Mouse (Mus musculus) thymus, postnatal 0 days (tissue): Measurements from ENCODE around the gene Usp18. TPM values are rescaled to one million over a fixed set of nuclear protein-coding genes. Genes with fewer than 3 reads are reported as not detected.

ENCODE experiments used
- DNase-seq: peaks from one replicate; pipeline ENCODE4 v3.0.0-alpha.2; 2015; ENCODE audit warnings: low spot score
- polyA plus RNA-seq: library from polyadenylated mRNA; unstranded; fragments of >200 nt; fragmentation: Nextera tagmentation; extraction: Ambion mirVana; gene quantifications from 2 replicates; pipeline ENCODE4 v1.2.1, GENCODE M21; 2015

Usp18 gene
- polyA plus RNA-seq, 1 experiment from 2014 or later, result 48.3 TPM

DNA sequence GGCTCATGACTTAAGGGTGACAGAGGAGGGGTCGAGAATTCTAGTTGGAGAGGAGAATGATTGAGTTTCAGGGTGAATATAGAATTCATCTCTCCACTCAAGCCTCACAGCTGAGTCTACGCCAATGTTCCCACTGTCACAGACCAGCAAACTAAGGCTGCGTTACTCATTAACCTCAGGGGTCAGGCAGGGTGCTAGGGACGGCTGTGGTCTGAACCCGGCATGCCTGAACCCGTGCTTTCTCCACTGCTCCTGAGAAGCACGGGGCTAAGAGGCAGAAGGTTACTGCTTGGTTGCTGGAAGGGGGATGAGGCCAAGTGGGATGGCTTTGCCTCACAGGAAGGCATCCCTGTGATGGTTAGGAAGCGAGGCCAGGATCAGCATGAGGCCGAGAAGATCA is 54.8 kb downstream of the Usp18 start:
- DNase-seq, result no peak

DNA sequence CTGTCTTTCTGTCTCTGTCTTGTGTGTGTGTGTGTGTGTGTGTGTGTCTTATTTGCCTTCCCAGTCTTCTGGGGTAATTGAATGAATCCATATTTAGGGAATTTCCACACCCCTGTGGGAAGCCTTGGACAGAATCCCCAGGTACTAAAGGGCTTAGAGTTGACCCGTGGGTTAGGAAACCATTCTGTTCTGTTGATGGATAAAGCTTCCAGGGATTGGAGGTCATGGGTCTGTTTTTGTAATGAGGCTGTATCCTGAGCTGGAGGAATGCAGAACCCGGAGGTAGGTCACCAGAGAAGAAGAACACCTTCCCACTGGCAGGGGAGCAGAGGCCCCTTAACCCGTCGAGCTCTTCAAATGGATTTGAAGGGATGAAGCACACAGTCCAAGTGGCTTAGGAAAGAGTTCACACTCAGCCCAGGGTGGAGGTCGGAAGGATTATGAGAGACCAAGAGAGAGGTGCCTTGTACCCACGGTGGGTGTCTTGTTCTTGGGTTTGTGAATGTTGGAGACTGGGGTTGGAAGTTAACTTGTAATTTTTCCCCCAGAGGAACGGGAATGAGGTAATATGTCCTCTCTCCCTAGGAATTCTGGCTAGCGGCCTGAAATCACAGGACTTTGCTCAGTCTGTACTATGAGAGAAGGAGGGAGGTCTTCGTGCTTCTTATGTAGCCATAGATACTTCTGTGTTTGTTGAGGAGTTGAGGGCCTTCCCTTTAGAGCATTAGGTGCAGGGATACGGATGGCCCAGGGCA is 57.9 kb downstream of the Usp18 start:
- no peak for DNase-seq

DNA sequence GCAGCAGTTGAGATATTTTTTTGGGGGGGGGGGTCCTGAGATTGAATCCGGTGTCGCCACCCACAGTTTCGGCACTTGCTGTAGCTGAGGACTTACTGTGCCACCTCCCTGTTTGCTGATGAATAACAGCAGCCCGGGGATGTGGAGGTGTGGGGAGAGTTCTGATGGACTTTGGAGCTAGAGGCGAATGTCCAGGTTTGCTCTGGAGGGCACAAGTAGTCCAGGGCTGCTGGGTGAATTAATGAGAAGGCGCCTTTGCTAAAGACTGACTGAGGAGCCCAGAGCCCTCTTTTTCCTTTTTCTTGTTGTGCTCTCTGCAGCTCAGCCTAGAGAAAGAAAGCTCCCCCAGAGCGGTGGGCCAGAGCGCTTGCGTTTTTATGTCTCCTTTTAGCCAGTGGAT is 58.9 kb downstream of the Usp18 start:
- DNase-seq, result no peak

DNA sequence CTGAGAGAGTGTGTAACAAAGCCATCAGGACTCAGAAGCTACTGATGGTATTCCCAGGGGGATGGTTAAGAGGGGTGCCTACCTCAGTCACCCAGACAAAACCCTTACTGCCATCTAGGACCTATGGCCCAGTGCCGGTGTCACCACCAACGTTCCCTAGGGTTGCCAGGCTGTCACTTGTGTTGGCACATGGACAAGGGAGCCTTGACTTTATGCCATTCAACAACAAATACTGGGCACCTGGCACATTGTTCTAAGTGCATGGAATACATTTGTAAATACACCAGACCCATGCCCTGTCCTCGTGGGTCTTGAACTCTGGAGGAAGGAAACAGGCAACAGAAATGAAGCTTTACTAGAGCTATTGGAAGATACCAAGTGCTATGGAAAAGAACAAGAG is 59.9 kb downstream of the Usp18 start:
- DNase-seq, result no peak

GRCm38 (mm10) chr6:121310984-121311383 is 65.3 kb downstream of the Usp18 start:
- no peak for DNase-seq

DNA sequence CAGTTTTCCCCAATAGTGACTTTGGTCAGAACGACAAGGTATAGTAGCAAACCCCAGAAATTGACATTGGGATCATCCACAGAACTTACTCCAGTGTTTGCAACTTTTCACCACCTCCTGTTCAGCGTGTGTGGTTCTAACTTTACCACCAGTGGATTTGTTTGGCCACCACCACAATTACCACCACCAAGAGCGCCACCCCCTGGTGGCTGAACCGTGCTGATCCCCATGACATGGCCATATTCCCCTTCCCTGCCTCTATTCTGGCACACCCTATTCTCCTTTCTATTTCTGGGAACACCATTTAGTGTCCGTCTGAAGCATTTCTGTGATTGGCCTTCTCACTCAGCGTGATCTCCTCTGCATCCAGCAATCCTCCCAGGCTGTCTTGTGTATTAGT is 73.4 kb downstream of the Usp18 start:
- no peak for DNase-seq

Other genes with a start within 250 kb of the Usp18 start
- gene Mical3, start 114.9 kb upstream of the Usp18 start, polyA plus RNA-seq, result 12.8 and 15.3 TPM in 2 replicates
- gene Pex26, start 62.2 kb upstream of the Usp18 start, polyA plus RNA-seq, result 7.3 and 8.0 TPM in 2 replicates
- gene Tuba8, start 35.2 kb upstream of the Usp18 start, polyA plus RNA-seq, result 5.0 and 6.1 TPM in 2 replicates
- gene Slc6a13, start 54.3 kb downstream of the Usp18 start, polyA plus RNA-seq, result 4.3 and 5.6 TPM in 2 replicates
- 0.13 and 0.14 TPM in 2 replicates for gene Slc6a12, start 97.2 kb downstream of the Usp18 start, polyA plus RNA-seq
- 0.01 TPM in 1 of 2 replicates, not detected in the other for gene Iqsec3, start 227.8 kb downstream of the Usp18 start, polyA plus RNA-seq